Mouse (Mus musculus) spleen, postnatal 4 days (tissue): ENCODE results near the gene Krt82.
"Not testable (repeated sequence)": the region's sequence is repeated elsewhere in the genome, so short reads cannot be mapped to it uniquely, and the experiment has no call there.

Source experiments
- DNase-seq, 2 experiments: peaks; one replicate each; pipeline ENCODE4 v3.0.0; 2022; ENCODE audit warnings: low spot score in 2 of 2

The Krt82 gene

DNA sequence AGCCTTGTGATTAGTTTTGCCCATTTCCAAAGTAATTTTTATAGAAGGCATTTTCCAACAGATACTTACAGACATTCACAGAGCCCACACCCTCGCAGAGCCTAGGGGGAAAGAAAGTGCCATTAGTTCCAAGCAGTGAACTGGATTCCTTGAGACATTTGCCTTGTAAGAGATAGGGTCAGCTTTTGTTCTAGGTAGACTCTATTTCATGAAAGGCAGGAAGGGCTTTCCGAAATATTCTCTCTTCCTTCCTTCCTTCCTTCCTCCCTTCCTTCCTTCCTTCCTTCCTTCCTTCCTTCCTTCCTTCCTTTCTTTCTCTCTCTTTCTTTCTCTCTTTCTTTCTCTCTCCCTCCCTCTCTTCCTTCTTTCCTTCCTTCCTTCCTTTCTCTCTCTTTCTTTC lies 33.3 kb downstream of the Krt82 start, which contains the start of gene Gm49425:
TSS of gene Gm49425 (minus strand) at position 101 of the 400 bp plus-strand sequence.
- not testable (repeated sequence) for DNase-seq

DNA sequence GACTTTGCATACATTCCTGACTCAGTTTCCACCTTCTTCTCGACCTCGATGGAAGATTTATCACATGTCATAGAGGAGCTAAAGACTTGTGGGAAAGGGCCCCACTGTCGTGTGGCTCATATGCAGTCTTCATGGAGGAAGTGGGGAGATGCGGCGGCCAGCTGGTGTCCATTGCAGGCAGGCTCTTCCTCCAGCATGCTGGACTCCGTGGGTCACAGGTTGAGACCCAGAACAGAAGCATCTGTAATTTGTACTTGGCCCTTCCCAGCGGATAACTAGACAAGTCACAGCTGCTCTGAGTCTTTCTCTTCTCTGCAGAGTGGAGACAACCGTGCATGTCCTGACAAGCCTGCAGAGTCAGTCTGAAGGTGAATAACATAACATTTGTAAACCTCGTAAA lies 42.2 kb downstream of the Krt82 start:
- no peak for DNase-seq

DNA sequence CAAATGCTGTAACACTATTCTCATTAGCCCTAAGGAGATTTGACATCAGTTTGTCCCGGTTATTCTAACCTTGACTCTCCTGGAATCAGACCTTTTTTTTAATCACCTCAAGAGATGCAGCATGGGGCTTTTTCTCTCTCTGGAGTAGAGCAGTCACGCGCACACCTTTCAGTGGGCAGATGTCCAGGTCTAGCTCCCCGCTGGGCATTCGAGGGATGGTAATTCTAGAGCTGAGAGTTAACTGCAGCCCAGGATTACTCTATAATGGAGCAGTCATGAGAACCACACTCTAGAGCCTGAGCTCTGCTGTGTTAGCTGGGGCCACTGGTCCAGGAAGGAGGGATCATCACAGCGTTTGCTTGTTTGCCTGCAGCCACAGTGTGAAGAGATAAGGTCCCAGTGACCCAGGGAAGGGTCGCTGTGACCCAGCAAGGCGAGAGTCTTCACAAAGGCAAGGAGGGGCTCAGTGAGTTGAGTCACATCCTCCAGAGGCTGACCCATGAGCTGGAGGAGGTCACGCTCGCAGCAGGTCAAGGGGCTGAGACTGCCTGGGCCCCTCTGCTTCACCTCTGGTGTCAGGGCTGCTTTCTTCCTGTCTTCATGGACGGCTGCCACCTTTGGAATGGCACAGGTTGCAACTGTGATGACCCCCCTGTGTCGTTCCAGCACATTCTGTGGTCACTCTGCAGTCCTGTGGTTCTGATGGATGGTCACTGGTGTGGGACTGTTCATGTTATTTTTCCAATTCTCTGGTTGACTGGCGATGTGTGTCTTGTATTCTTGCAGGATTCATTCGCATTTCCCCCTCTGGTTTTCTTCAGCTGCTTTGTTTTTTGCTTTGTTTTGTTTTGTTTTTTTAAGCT lies 43.3 kb downstream of the Krt82 start:
- DNase-seq = no peak

DNA sequence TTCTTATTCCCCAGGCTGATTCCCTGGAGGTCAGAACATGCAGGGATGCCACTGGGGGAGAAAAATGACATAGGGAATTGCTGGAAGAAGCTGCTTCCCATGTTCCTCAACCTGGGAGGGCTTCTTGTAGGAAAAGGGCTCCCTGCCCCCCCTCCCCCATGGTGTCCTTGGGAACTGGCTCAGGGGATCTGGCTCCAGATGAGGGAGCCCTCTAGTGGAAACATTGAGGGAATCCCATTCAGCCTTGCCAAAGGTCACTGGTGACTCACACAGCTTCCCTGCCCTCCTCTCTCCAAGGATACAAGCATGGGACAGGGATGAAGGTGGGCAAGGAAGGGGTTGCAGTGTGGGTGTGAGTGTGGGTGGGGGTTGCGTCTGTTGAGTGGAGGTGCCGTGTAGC lies 53.3 kb downstream of the Krt82 start:
- no peak for DNase-seq

DNA sequence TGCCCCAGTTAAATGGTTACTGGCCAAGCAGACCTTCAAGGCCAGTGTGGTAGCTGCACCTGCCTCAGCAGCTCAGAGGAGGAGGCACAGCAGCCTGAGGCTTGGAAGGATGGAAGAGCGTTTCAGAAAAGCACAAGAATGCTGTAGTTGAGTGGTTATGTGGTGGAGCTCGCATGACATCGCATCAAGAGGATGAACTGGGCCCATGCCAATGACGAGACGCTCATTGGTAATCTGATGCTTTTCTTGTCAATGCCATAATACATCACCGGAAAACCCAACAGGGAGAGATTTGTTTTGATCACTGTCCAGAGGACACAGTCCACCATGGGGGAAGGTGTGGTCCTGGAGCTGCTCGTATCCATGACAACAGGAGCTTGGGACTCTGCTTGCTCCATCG lies 55.2 kb downstream of the Krt82 start:
- no peak for DNase-seq

DNA sequence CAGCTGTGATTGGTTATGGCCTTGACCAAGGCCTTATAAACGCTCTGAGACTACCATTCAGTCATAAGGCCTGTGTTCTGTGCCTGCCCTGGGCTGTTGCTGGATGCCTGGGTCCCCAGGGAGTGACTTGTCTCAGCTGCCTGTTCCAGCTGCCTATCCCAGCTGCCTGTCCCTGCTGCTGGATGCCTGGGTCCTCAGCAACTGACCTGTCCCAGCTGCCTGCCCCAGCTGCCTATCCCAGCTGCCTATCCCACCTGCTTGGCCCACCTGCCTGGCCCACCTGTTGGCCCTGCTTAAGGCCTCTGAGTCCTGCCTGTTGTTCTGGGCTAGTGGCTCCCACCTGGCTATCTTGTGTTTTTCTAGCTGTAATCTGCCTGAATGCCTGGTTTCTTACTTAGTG lies 56.3 kb downstream of the Krt82 start:
- no peak for DNase-seq

DNA sequence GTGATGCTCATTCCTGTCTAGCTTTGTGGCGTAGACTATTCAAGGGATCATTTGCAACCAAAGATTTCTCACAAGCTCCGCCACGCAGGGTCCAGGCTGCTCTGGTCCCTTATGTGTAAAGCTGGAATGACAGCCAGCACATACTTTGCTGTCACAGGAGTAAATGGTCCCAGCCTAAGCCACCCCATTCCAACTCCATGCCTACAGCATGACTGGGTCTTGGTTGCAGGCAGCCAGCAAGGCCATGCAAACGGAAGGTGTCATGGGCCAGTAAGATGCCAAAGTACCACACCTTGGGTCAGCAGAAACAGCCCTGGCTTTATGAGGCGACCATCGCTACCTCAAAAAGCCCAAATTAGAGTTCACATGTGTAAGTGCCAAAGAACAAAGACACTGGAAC lies 56.8 kb downstream of the Krt82 start:
- DNase-seq = no peak

DNA sequence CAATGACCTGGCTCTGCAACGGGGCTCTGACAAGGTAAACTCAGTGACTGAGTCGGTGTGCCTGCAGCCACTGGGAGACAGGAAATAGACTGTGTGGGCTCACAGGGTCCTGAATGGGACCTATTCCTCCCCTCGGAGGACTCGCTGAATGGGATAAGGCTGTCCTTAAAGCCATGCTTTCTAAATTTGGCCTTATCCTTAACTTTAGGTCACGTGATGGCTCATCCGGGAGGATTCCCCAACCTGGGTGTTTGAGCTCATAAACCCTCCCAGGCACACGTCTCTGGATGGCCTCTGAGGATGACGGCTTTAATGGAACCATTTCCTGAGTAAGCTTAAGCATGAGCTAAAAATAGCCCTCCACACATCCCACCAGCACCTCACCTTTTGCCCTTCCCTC lies 57.7 kb downstream of the Krt82 start:
- no peak for DNase-seq

DNA sequence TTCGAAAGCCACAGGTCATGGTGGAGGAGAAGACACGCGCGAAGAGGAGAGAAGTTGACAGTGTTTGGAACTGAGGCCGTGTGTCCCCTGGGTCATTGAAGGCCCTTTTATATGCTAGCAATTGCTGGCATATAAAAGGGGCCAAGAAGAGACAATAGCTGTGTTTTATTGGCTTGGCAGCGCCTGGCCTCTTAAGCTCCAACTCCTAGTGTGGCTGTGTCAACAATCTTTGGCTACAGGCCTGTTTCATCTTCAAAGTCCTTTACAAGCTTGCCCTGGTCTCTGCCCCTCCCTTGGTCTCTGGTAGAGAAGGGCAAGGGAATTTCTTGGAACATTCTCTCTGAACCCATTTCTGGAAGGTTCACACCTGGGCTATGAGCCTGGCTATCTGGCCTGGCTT lies 59.0 kb downstream of the Krt82 start, which contains the start of gene Krt83:
TSS of gene Krt83 (minus strand) at position 82 of the 400 bp plus-strand sequence.
- no peak for DNase-seq
